Mouse (Mus musculus) ES-E14 (cell line): ENCODE measurements around the gene C1ql4. TPM values are rescaled to one million over a fixed set of nuclear protein-coding genes. Genes with fewer than 3 reads are reported as not detected.

Experiments used
- DNase-seq: peaks from one replicate; pipeline ENCODE4 v3.0.0-alpha.2; 2013; ENCODE audit warnings: low read depth, low spot score
- H3K27ac ChIP-seq: 2 replicates; pipeline ENCODE4 v1.5.1; 2012; ENCODE audit warnings: low read depth, mild to moderate bottlenecking, low read length, moderate library complexity, mixed read lengths; ENCODE audit not compliant: poor library complexity, insufficient read depth, severe bottlenecking
- H3K36me3 ChIP-seq: 2 replicates; pipeline ENCODE4 v1.6.1; 2012; ENCODE audit warnings: mild to moderate bottlenecking, low read length, moderate library complexity, mixed read lengths; ENCODE audit not compliant: control insufficient read depth, poor library complexity, insufficient read depth, severe bottlenecking
- H3K4me1 ChIP-seq, 2 experiments: fragments of 150-350 bp in 1 of 2; sonication (generic) in 1 of 2; 2 replicates each; pipeline ENCODE4 v1.6.1; 2012; ENCODE audit warnings: low read length in 2 of 2, mild to moderate bottlenecking in 1 of 2, mixed read lengths in 1 of 2; ENCODE audit not compliant: control insufficient read depth in 2 of 2, insufficient read depth in 2 of 2, poor library complexity in 1 of 2
- H3K4me3 ChIP-seq, 2 experiments: fragments of 150-350 bp in 1 of 2; sonication (generic) in 1 of 2; 2 replicates each; pipeline ENCODE4 v1.5.1; 2012; ENCODE audit warnings: low read length in 2 of 2, low read depth in 1 of 2, mild to moderate bottlenecking in 1 of 2, mixed read lengths in 1 of 2; ENCODE audit not compliant: insufficient read depth in 1 of 2, poor library complexity in 1 of 2, severe bottlenecking in 1 of 2
- H3K9ac ChIP-seq: 2 replicates; pipeline ENCODE4 v1.6.1; 2012; ENCODE audit warnings: low read depth, mild to moderate bottlenecking, low read length, mixed read lengths; ENCODE audit not compliant: poor library complexity, insufficient read depth, severe bottlenecking
- H3K9me3 ChIP-seq: fragments of 150-350 bp; sonication (generic); 2 replicates; pipeline ENCODE4 v1.6.1; 2012; ENCODE audit warnings: low read depth, mild to moderate bottlenecking, low read length; ENCODE audit not compliant: control insufficient read depth, insufficient read depth
- CHD2 ChIP-seq: IDR thresholded peaks from 2 replicates; pipeline ENCODE4 v1.6.1; 2014; ENCODE audit warnings: mild to moderate bottlenecking, low read depth, low read length, inconsistent platforms
- HCFC1 ChIP-seq: IDR thresholded peaks from 2 replicates; pipeline ENCODE4 v1.6.1; 2012; ENCODE audit warnings: low read length, inconsistent platforms, borderline replicate concordance; ENCODE audit not compliant: insufficient read depth
- MAFK ChIP-seq: IDR thresholded peaks from 2 replicates; pipeline ENCODE4 v1.6.1; 2014; ENCODE audit warnings: mild to moderate bottlenecking, low read depth, low read length, inconsistent platforms; ENCODE audit not compliant: insufficient read depth
- ZC3H11A ChIP-seq: IDR thresholded peaks from 2 replicates; pipeline ENCODE4 v1.6.1; 2012; ENCODE audit warnings: low read depth, mild to moderate bottlenecking, inconsistent platforms, low read length, borderline replicate concordance
- ZNF384 ChIP-seq: IDR thresholded peaks from 2 replicates; pipeline ENCODE4 v1.6.1; 2012; ENCODE audit warnings: low read depth, low read length, inconsistent platforms
- in situ Hi-C, 2 experiments: fragments of 600-800 bp; cut with MboI; formaldehyde crosslinking; loops; one replicate each; pipeline ENCODE4 v1.15.1; 2025; ENCODE audit warnings: low sequenced_read_pairs in 2 of 2, inconsistent platforms in 1 of 2; ENCODE audit not compliant: unreplicated experiment in 2 of 2
- total RNA-seq: library from RNA; depleted of rRNA; stranded (reverse); fragments of 300-350 nt; gene quantifications from 2 replicates; pipeline ENCODE4 v1.2.3, GENCODE M21; 2012

Gene C1ql4
- total RNA-seq, 1 experiment: 3.7 TPM

DNA sequence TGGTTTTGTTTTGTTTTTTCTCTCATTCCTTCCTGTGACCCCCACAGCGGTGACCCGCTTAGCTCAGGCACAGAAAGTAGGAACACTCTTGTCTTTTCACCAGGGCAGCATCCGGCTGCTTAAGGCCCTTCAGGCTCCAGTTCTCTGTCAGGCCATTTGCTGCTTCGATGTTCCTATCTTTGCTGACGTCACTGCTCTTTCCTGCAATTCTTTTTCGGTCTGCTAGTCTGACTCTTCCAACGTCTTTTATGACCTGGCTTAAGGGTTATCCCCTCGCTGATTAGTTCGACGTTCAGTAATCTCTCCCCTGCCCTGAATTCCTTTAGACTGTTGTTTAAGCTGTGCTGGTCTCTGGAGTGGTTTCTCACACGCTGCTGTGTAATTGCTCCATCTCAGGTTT lies 28.9 kb upstream of the C1ql4 start:
- H3K36me3 ChIP-seq: no peaks in the 10 kb centered on the region
- no peak for DNase-seq
- H3K4me1 ChIP-seq: peaks cover 0 to 2% of the 10 kb centered on the region in 2 experiments; a peak in 1 of 4 replicates
- no peak for TF ChIP-seq ZC3H11A
- no peak for TF ChIP-seq HCFC1
- TF ChIP-seq CHD2: no peak
- no peak for TF ChIP-seq ZNF384
- TF ChIP-seq MAFK: no peak
- H3K27ac ChIP-seq: no peak overlapping the region
- no peak overlapping the region for H3K4me3 ChIP-seq
- in situ Hi-C loops: no loop called here
- H3K9me3 ChIP-seq: no peaks in the 10 kb centered on the region
- no peak overlapping the region for H3K9ac ChIP-seq

- no peaks in the 10 kb centered on the region for H3K9me3 ChIP-seq
- in situ Hi-C loops: no loop called here
- H3K36me3 ChIP-seq: no peaks in the 10 kb centered on the region
- H3K9ac ChIP-seq: no peak overlapping the region
- H3K27ac ChIP-seq: peak overlapping the region; percentile 55; the same call in 1 of the 2 replicates
- no peak overlapping the region for H3K4me3 ChIP-seq
- TF ChIP-seq MAFK (no peak), ZC3H11A (no peak), ZNF384 (no peak), CHD2 (no peak), HCFC1 (no peak)
- no peak for DNase-seq
- H3K4me1 ChIP-seq: 0 out of 4 replicates have a peak, but pooled peaks cover 2 to 4% of the 10 kb centered on the region in 2 experiments
Observed at GRCm38 (mm10) chr15:99115065-99115423, 27.4 kb upstream of the C1ql4 start.

GRCm38 (mm10) chr15:99114312-99115064 lies 26.9 kb upstream of the C1ql4 start:
- H3K4me1 ChIP-seq: 0 out of 4 replicates have a peak, but pooled peaks cover 2 to 4% of the 10 kb centered on the region in 2 experiments
- peak overlapping the region; percentile 1; the same call in 1 of the 2 replicates for H3K9ac ChIP-seq
- H3K36me3 ChIP-seq: no peaks in the 10 kb centered on the region
- peak overlapping the region; percentile 55; the same call in 1 of the 2 replicates for H3K27ac ChIP-seq
- H3K4me3 ChIP-seq: no peak overlapping the region
- TF ChIP-seq HCFC1 (no peak), ZNF384 (no peak)
- H3K9me3 ChIP-seq: no peaks in the 10 kb centered on the region
- in situ Hi-C loops: no loop called here
- no peak for DNase-seq

DNA sequence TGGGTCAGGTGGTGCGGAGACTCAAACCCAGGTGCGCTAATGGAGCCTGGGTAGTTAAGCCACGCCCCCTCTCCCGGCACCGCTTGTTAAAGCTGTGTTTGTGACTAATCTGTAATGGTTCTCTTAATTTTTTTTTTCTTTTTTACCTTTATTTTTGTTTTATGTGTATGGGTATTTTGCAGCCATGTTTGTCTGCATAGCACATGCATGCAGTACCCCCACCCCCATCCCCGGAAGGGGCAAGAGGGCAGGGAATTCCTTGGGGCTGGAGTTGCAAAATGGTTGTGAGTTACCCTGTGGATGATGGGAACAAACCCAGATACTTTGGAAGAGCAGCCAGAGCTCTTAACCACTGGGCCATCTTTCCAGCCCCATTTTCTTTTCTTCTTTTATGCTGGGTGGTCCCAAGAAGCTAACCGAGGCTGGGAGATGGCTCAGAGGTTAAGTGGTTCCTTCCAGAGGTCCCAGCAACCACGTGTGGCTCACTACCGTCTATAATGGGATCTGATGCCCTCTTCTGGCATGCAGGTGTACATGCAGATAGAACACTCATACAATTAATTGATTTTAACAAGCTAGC lies 25.9 kb upstream of the C1ql4 start:
- peak overlapping the region; percentile 79 for H3K9ac ChIP-seq
- no peaks in the 10 kb centered on the region for H3K36me3 ChIP-seq
- H3K4me3 ChIP-seq: peak overlapping the region; percentile 31 to 50
- peak overlapping the region; percentile 53; the same call in 1 of the 2 replicates for H3K27ac ChIP-seq
- H3K4me1 ChIP-seq: 0 out of 4 replicates have a peak, but pooled peaks cover 2 to 4% of the 10 kb centered on the region in 2 experiments
- no peak for DNase-seq
- TF ChIP-seq ZC3H11A (no peak), MAFK (no peak), ZNF384 (no peak), HCFC1 (no peak)
- no peaks in the 10 kb centered on the region for H3K9me3 ChIP-seq
- in situ Hi-C loops: no loop called here
